Mouse (Mus musculus): Measurements from ENCODE around the gene Bdkrb2.

DNA sequence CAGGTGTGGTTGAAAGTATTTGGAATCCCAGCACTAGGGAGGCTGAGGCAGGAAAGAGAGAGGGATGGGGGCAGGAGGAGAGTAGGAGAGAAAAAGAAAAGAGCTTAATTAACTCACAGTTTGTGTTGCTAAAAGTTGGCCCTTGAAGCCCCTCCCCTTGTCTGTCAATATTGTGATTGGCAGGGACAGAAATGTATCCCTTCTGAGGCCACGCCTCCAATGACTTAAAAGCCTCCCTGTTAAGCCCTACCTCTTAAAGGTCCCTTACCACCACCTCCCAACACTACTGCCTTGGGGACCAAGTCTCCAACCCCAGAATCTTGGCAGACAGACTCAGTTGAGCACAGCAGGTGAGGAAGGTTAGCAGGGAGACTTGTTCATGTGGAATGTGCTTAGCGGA lies 9.6 kb downstream of the Bdkrb2 start:
- no peak for TF ChIP-seq CTCF (IDR thresholded peaks at IDR 0.05)
- no peak for TF ChIP-seq POLR2A (IDR thresholded peaks at IDR 0.05; ENCODE audit: insufficient read depth, low read depth, low read length)

Measured in heart, adult 2 months (tissue).